Comparison of ENCODE assay signal across 25 mouse cellular contexts in the genomic region with DNA sequence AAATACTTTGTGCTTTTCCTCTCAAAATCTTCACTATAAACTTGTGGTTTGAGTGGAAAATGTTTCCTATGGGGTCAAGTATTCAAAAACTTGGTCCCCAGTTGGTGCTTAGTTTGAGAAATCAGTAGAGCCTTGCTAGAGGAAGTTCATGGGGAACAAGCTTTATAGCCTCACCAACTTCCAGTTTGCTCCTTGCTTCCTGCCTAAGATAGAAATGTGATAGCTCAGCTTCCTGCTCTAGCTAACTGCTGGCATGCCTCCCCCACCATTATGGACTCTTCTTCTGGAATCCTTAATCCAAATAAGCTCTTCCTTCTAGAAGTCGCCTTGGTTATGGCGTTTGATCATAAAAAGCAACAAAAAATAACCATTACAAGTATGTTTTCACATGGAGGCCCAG. TPM values are rescaled to one million over a fixed set of nuclear protein-coding genes. Genes with fewer than 3 reads are reported as not detected.
DNase-seq lines count a peak whose midpoint lies in the region; ATAC-seq and TF ChIP-seq lines count a peak whose summit lies in the region.
"Had no signal": no experiment of that assay in that cellular context is flagged by ENCODE, and none has a peak within 500 bp of the region (broad histone marks: within the 10 kb centered on the region; RNA-seq: fewer than 3 reads in every experiment).

No protein-coding gene starts in this region.

- no peaks in the 10 kb centered on the region for H3K27me3 ChIP-seq in lung, embryonic 14.5 days (ENCODE audit: insufficient read depth, low read length)
- H3K27me3 ChIP-seq: embryonic facial prominence, embryonic 13.5 days; embryonic facial prominence, embryonic 15.5 days; forebrain, embryonic 12.5 days had no signal

- no peaks in the 10 kb centered on the region for H3K9me3 ChIP-seq in lung, embryonic 14.5 days (ENCODE audit: low read depth, low read length)
- H3K9me3 ChIP-seq: embryonic facial prominence, embryonic 13.5 days; embryonic facial prominence, embryonic 15.5 days; forebrain, embryonic 10.5 days; forebrain, embryonic 12.5 days had no signal

- H3K27ac ChIP-seq in lung, embryonic 14.5 days (ENCODE audit: low read depth): no peak overlapping the region
- 0 out of 2 replicates have a peak overlapping the region, but pooled peaks have one; percentile 29 for H3K27ac ChIP-seq in brown adipose tissue, adult 24 weeks (replicated peaks; ENCODE audit: low read depth, low read length)
- H3K27ac ChIP-seq: embryonic facial prominence, embryonic 13.5 days; embryonic facial prominence, embryonic 15.5 days; forebrain, embryonic 10.5 days; forebrain, embryonic 12.5 days had no signal

- H3K9ac ChIP-seq in lung, embryonic 14.5 days: no peak overlapping the region
- H3K9ac ChIP-seq: embryonic facial prominence, embryonic 13.5 days; embryonic facial prominence, embryonic 15.5 days; forebrain, embryonic 12.5 days had no signal

- no peaks in the 10 kb centered on the region for H3K4me1 ChIP-seq in lung, embryonic 14.5 days (ENCODE audit: insufficient read depth)
- peaks cover 14% of the 10 kb centered on the region for H3K4me1 ChIP-seq in brown adipose tissue, adult 24 weeks (ENCODE audit: control insufficient read depth, insufficient read depth, insufficient read length, low read length)
- H3K4me1 ChIP-seq: embryonic facial prominence, embryonic 13.5 days; embryonic facial prominence, embryonic 15.5 days; forebrain, embryonic 10.5 days; forebrain, embryonic 12.5 days had no signal

- H3K36me3 ChIP-seq in lung, embryonic 14.5 days (ENCODE audit: insufficient read depth): 0 out of 2 replicates have a peak, but pooled peaks cover 6% of the 10 kb centered on the region
- H3K36me3 ChIP-seq: embryonic facial prominence, embryonic 15.5 days had no signal

- WGBS in lung, embryonic 14.5 days: 78% methylated on average over 2 of the region's 2 CpGs

- DNase-seq in heart, adult 11 months: peak; percentile 81
- no peak for DNase-seq in heart, postnatal 25 days (ENCODE audit: low spot score)
- DNase-seq in lung, embryonic 14.5 days: peak; percentile 8
- no peak for DNase-seq in lung, adult 18-20 months
- no peak for DNase-seq in urinary bladder, postnatal 25 days (ENCODE audit: low spot score)
- no peak for DNase-seq in layer of hippocampus, postnatal 10 days (ENCODE audit: low spot score in 2 of 2)
- DNase-seq: adrenal gland, adult 2 months; adrenal gland, postnatal 10 days; adrenal gland, postnatal 25 days; cerebellum, adult 11 months; cerebellum, adult 18-20 months; cerebellum, adult 8-10 months; cerebellum, adult 9-11 months; cerebellum, postnatal 14 days; cerebellum, postnatal 36 days; embryo, embryonic 11 days had no signal

- no peak overlapping the region for H3K4me2 ChIP-seq in lung, embryonic 14.5 days
- H3K4me2 ChIP-seq: embryonic facial prominence, embryonic 13.5 days; embryonic facial prominence, embryonic 15.5 days; forebrain, embryonic 12.5 days had no signal

- intact Hi-C loops in heart, postnatal 25 days (cut with DNase I): no loop called here

- TF ChIP-seq CTCF in lung, embryonic 14.5 days (IDR thresholded peaks at IDR 0.05; ENCODE audit: low read depth): no peak

- no peak overlapping the region for H3K4me3 ChIP-seq in lung, embryonic 14.5 days (ENCODE audit: low read depth, low read length)
- no peak overlapping the region for H3K4me3 ChIP-seq in brown adipose tissue, adult 24 weeks (ENCODE audit: insufficient read depth, low read depth, low read length)
- H3K4me3 ChIP-seq: embryonic facial prominence, embryonic 13.5 days; embryonic facial prominence, embryonic 15.5 days; erythroblast, embryonic 14.5 days; forebrain, embryonic 10.5 days; forebrain, embryonic 12.5 days had no signal

- no peak for ATAC-seq in lung, embryonic 14.5 days (ENCODE audit: insufficient read depth)
- ATAC-seq: forebrain, embryonic 14.5 days; forebrain, embryonic 16.5 days had no signal

RNA-seq across cellular contexts. Expression of a gene that starts 55.9 kb away (rescaled TPM):
- total RNA-seq in heart, postnatal 25 days (2021): 100 to 1,000 TPM; 203 to 217 TPM
- 0.22 and 0.99 TPM in 2 replicates for polyA plus RNA-seq in lung, embryonic 14.5 days (2014; fragmentation: Nextera tagmentation; extraction: Ambion mirVana)
- polyA plus RNA-seq in brown adipose tissue, adult 24 weeks (2012; ENCODE audit: insufficient read depth, insufficient read length, missing spikeins): 1.7 and 5.1 TPM in 2 replicates
- 10 to 100 TPM in 1 of 2 experiments, 1 to 10 TPM in 1; 9.3 to 13.2 TPM for total RNA-seq in layer of hippocampus, postnatal 10 days (2021)
- total RNA-seq: common myeloid progenitor, adult 5-6 weeks had no signal
- polyA plus RNA-seq: erythroblast, embryonic 14.5 days; forebrain, embryonic 16.5 days had no signal

Comparison
In these comparisons a context has a peak if more than half of its experiments do, and no peak if none do; other contexts are left out.
1. DNase-seq: peak in heart, adult 11 months (single experiment) and lung, embryonic 14.5 days (single experiment); none in heart, postnatal 25 days (single experiment), lung, adult 18-20 months (0 of 2), urinary bladder, postnatal 25 days (single experiment) and layer of hippocampus, postnatal 10 days (0 of 2).
2. RNA of a gene that starts 55.9 kb away (total RNA-seq): 203 to 217 TPM in heart, postnatal 25 days; 9.3 to 13.2 TPM in layer of hippocampus, postnatal 10 days; every median in the first group is over 10 times any median in the second.